Mouse (Mus musculus) forebrain, embryonic 16.5 days (tissue): ENCODE data around the gene Kif13a. TPM values are rescaled to one million over a fixed set of nuclear protein-coding genes. Genes with fewer than 3 reads are reported as not detected.

Experiments used
- ATAC-seq: fragments of 200-750 bp; cut with Nextera tagmentation; 2 replicates; pipeline ENCODE4 v1.8.0; 2017; ENCODE audit warnings: mild to moderate bottlenecking, moderate library complexity
- H3K27ac ChIP-seq: fragments of 300-500 bp; sonication (generic); 2 replicates; pipeline ENCODE4 v1.5.1; 2014; ENCODE audit warnings: low read length, control low read depth
- H3K27me3 ChIP-seq: fragments of 300-500 bp; sonication (generic); replicated peaks from 2 replicates; pipeline ENCODE4 v1.6.1; 2014; ENCODE audit warnings: low read length; ENCODE audit not compliant: control insufficient read depth, insufficient read depth
- H3K36me3 ChIP-seq: fragments of 300-500 bp; sonication (generic); 2 replicates; pipeline ENCODE4 v1.6.1; 2014; ENCODE audit not compliant: control insufficient read depth, insufficient read depth
- H3K4me1 ChIP-seq: fragments of 300-500 bp; sonication (generic); replicated peaks from 2 replicates; pipeline ENCODE4 v1.6.1; 2014; ENCODE audit warnings: low read length; ENCODE audit not compliant: control insufficient read depth, insufficient read depth
- H3K4me2 ChIP-seq: fragments of 300-500 bp; sonication (generic); 2 replicates; pipeline ENCODE4 v1.6.1; 2014; ENCODE audit warnings: mild to moderate bottlenecking, low read length, control low read depth
- H3K4me3 ChIP-seq: fragments of 300-500 bp; sonication (generic); replicated peaks from 2 replicates; pipeline ENCODE4 v1.5.1; 2014; ENCODE audit warnings: mild to moderate bottlenecking, low read length, control low read depth
- H3K9ac ChIP-seq: fragments of 300-500 bp; sonication (generic); replicated peaks from 2 replicates; pipeline ENCODE4 v1.6.1; 2014; ENCODE audit warnings: low read depth, low read length, control low read depth
- H3K9me3 ChIP-seq: fragments of 300-500 bp; sonication (generic); 2 replicates; pipeline ENCODE4 v1.6.1; 2016; ENCODE audit warnings: low read length; ENCODE audit not compliant: control insufficient read depth
- whole genome bisulfite sequencing: fragments of 180-500 bp; shearing (Covaris S2); extraction: QIAGEN DNeasy Blood & Tissue Kit; methylation state at CpG from one replicate; pipeline ENCODE4 v1.1.7; 2014; 5-methylcytosine and 5-hydroxymethylcytosine counted together
- polyA plus RNA-seq: library from polyadenylated mRNA; unstranded; fragments of >200 nt; fragmentation: Nextera tagmentation; extraction: Ambion mirVana; gene quantifications from 2 replicates; pipeline ENCODE4 v1.2.1, GENCODE M21; 2015

Gene Kif13a
- polyA plus RNA-seq, 1 experiment from 2014 or later, result 5.3 TPM

GRCm38 (mm10) chr13:46898411-46898810 lies 31.3 kb downstream of the Kif13a start:
- whole genome bisulfite sequencing, result 38% methylated on average over 11 of the region's 11 CpGs
- Histone ChIP-seq H3K27ac (no peak overlapping the region), H3K27me3 (no peaks in the 10 kb centered on the region), H3K4me1 (no peaks in the 10 kb centered on the region; the same call in 1 of the 2 replicates), H3K4me2 (no peak overlapping the region), H3K9me3 (0 out of 2 replicates have a peak, but pooled peaks cover 3% of the 10 kb centered on the region), H3K4me3 (no peak overlapping the region), H3K9ac (no peak overlapping the region), H3K36me3 (no peaks in the 10 kb centered on the region)
- ATAC-seq, result no peak

DNA sequence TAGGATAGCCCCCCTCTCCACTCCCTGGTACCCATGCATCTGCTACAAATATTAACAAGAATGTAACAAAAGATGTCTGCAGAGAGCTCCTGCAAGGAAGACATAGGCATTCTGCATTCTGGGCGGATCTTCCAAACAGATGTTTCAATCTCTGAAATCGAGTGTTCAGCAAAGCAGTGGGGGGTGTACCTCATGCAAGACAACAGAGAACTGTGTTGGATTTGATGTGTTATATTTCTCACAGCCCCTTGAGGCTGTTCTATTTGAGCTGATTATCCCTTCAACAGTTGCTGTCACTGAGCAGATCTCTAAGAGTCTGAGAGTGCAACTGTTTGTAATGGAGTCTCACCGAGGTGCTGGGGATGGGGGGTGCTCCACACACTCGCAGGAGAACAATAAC lies 37.3 kb downstream of the Kif13a start:
- H3K27ac ChIP-seq, result no peak overlapping the region
- peak; percentile 38; the same call in 1 of the 2 replicates for ATAC-seq
- no peak overlapping the region for H3K9ac ChIP-seq
- no peak overlapping the region for H3K4me3 ChIP-seq
- no peaks in the 10 kb centered on the region for H3K9me3 ChIP-seq
- peaks cover 6% of the 10 kb centered on the region for H3K4me1 ChIP-seq
- no peak overlapping the region for H3K4me2 ChIP-seq
- WGBS, result 45% methylated on average over 4 of the region's 4 CpGs
- H3K27me3 ChIP-seq, result no peaks in the 10 kb centered on the region
- no peaks in the 10 kb centered on the region for H3K36me3 ChIP-seq

DNA sequence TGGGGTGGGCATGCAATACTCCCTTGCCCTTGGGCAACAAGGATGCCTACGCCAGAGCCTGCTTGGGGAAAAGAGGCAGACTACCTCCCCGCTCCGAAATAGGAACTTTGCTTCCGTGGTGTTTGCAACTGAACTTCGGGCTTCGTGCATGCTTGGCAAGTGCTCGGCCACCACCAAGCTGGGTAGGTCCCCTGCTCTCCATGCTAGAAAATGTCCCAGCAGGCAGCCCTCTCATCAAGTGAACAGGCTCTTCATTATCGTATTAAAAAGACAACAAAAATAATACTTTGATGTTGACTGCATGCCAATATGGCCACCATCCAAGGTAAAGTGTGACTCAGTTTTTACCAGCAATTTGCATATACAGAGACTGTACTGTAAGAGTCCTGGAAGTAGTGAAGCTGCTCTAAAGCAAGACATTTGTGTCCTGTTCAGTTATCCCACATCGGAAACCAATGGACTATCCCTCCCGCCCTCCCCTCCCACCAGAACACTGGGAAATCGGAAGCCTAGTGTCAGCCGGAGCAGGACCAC lies 41.5 kb downstream of the Kif13a start:
- Histone ChIP-seq H3K36me3 (no peaks in the 10 kb centered on the region), H3K27me3 (no peaks in the 10 kb centered on the region), H3K4me1 (peaks cover 6% of the 10 kb centered on the region), H3K27ac (no peak overlapping the region), H3K9ac (no peak overlapping the region), H3K9me3 (no peaks in the 10 kb centered on the region), H3K4me2 (no peak overlapping the region), H3K4me3 (no peak overlapping the region)
- ATAC-seq, result peak; percentile 72
- WGBS, result 46% methylated on average over 12 of the region's 12 CpGs

DNA sequence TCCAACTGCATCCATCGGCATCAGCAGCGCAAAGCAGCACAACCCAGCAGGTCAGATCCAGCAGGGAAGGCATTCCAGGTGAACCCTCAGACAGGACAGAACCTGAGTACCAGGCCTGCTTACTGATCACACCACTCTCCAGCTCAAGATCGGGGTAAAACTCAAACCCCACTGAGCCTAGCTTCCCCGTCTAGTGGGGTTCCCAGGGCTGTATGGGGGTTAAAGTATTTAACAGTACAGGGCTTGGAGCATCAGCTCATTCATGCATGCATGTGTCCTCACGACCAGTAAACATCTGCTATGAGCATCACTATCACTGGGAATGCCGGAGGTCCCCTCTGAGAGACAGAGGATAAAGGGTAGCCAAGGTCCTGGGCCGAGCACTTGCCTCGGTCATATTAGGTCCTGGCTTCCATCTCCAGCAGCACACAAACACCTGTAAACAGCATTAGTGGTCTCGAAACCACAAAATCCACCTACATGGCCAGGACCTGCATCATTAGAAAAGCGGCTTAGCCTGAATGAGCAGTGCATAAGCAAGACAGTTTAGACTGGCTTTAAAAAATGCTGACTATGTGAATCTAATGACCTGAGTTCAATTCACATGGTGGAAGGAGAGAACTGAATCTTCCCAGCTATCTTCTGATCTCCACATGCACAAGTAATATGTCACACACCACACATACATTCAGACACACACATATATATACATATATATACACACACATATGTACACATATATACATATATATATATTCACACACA lies 43.0 kb downstream of the Kif13a start:
- Histone ChIP-seq H3K36me3 (no peaks in the 10 kb centered on the region), H3K27me3 (no peaks in the 10 kb centered on the region), H3K27ac (no peak overlapping the region), H3K4me3 (no peak overlapping the region), H3K9ac (no peak overlapping the region), H3K9me3 (no peaks in the 10 kb centered on the region), H3K4me1 (peaks cover 6% of the 10 kb centered on the region), H3K4me2 (no peak overlapping the region)
- ATAC-seq, result no peak
- 93% methylated on average over 10 of the region's 10 CpGs for WGBS

DNA sequence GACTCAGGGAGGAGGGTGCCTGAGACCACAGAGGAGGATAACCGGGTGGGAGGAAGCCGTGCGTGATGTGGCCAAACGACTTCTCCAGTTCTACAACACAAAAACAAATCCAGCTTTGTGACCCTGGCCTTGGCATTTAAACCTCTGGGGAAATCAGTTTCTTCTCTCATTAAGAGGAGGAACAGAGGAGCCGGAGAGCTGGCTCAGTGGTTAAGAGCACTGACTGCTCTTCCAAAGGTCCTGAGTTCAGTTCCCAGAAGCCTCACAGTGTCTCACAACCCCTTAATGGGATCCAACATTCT lies 44.0 kb downstream of the Kif13a start:
- Histone ChIP-seq H3K36me3 (no peaks in the 10 kb centered on the region), H3K4me3 (no peak overlapping the region), H3K4me2 (no peak overlapping the region), H3K9me3 (no peaks in the 10 kb centered on the region), H3K27me3 (no peaks in the 10 kb centered on the region), H3K4me1 (peaks cover 6% of the 10 kb centered on the region), H3K27ac (no peak overlapping the region), H3K9ac (no peak overlapping the region)
- 83% methylated on average over 5 of the region's 5 CpGs for WGBS
- ATAC-seq, result no peak

- Histone ChIP-seq H3K27ac (no peak overlapping the region), H3K4me3 (no peak overlapping the region), H3K27me3 (no peaks in the 10 kb centered on the region), H3K9me3 (no peaks in the 10 kb centered on the region), H3K36me3 (no peaks in the 10 kb centered on the region), H3K4me1 (peaks cover 6% of the 10 kb centered on the region), H3K4me2 (no peak overlapping the region), H3K9ac (no peak overlapping the region)
- WGBS, result 82% methylated on average over 26 of the region's 26 CpGs
- no peak for ATAC-seq
Measured at GRCm38 (mm10) chr13:46884898-46885758, 44.5 kb downstream of the Kif13a start.

DNA sequence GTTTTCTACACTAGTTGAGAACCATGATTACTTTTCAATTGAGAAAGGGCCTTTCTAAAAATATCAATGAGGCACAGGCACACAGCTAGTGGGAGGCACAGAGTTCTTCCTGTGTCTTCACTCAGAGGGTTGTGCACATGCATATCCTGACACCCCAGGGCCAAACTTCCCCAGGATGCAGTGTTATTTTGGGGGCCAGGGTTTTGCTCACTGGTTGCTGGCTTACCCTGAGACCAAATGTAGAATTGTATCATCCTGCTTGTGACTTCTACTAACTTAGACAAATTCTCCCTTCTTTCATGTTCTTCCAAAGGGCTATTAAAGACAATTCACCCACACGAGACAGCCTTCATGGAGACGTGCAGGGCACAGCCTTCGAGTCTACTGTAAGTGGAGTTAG lies 45.7 kb downstream of the Kif13a start:
- no peak for ATAC-seq
- no peaks in the 10 kb centered on the region for H3K9me3 ChIP-seq
- 90% methylated on average over 3 of the region's 3 CpGs for WGBS
- no peak overlapping the region for H3K4me3 ChIP-seq
- no peak overlapping the region for H3K4me2 ChIP-seq
- no peak overlapping the region for H3K9ac ChIP-seq
- H3K27me3 ChIP-seq, result no peaks in the 10 kb centered on the region
- H3K36me3 ChIP-seq, result no peaks in the 10 kb centered on the region
- no peak overlapping the region for H3K27ac ChIP-seq
- peaks cover 6% of the 10 kb centered on the region for H3K4me1 ChIP-seq

- H3K4me2 ChIP-seq, result no peak overlapping the region
- H3K9me3 ChIP-seq, result no peaks in the 10 kb centered on the region
- no peaks in the 10 kb centered on the region for H3K27me3 ChIP-seq
- H3K4me3 ChIP-seq, result no peak overlapping the region
- peaks cover 4% of the 10 kb centered on the region for H3K4me1 ChIP-seq
- H3K27ac ChIP-seq, result no peak overlapping the region
- ATAC-seq, result no peak
- no peak overlapping the region for H3K9ac ChIP-seq
- 88% methylated on average over 10 of the region's 10 CpGs for WGBS
- H3K36me3 ChIP-seq, result no peaks in the 10 kb centered on the region
Measured at GRCm38 (mm10) chr13:46883381-46883780, 46.3 kb downstream of the Kif13a start.

GRCm38 (mm10) chr13:46880736-46881135 lies 48.9 kb downstream of the Kif13a start:
- Histone ChIP-seq H3K4me2 (no peak overlapping the region), H3K9ac (no peak overlapping the region), H3K9me3 (no peaks in the 10 kb centered on the region), H3K4me3 (no peak overlapping the region), H3K36me3 (no peaks in the 10 kb centered on the region), H3K4me1 (no peaks in the 10 kb centered on the region), H3K27me3 (no peaks in the 10 kb centered on the region), H3K27ac (no peak overlapping the region)
- no peak for ATAC-seq
- WGBS, result 42% methylated on average over 14 of the region's 14 CpGs
